Mouse (Mus musculus): ENCODE results near the gene Olfr992. TPM values are rescaled to one million over a fixed set of nuclear protein-coding genes. Genes with fewer than 3 reads are reported as not detected.
"Not testable (repeated sequence)": the region's sequence is repeated elsewhere in the genome, so short reads cannot be mapped to it uniquely, and the experiment has no call there.

Olfr992 gene
- not detected in 2 replicates for polyA plus RNA-seq (2014; fragmentation: Nextera tagmentation; extraction: Ambion mirVana)

GRCm38 (mm10) chr2:85409369-85409768 is at the start of gene Olfr992:
Gene Olfr992 (minus strand): TSS chr2:85409469.
- no peak within 1 kb of the TSS for H3K9ac ChIP-seq (replicated peaks; ENCODE audit: low read depth, low read length)
- ATAC-seq (ENCODE audit: low read depth), result no peak
- H3K36me3 ChIP-seq (ENCODE audit: control insufficient read depth, insufficient read depth, low read length), result no peaks in the 10 kb centered on the region
- no peak within 1 kb of the TSS for H3K4me2 ChIP-seq (ENCODE audit: low read depth, low read length)
- H3K4me1 ChIP-seq (ENCODE audit: control insufficient read depth, insufficient read depth, low read length), result no peaks in the 10 kb centered on the region
- H3K27ac ChIP-seq (ENCODE audit: low read depth, low read length), result no peak within 1 kb of the TSS
- WGBS, result 68% methylated on average over 2 of the region's 2 CpGs
- no peaks in the 10 kb centered on the region for H3K27me3 ChIP-seq (ENCODE audit: control insufficient read depth, insufficient read depth, low read length)
- H3K4me3 ChIP-seq (ENCODE audit: low read depth, low read length), result no peak within 1 kb of the TSS
- no peaks in the 10 kb centered on the region for H3K9me3 ChIP-seq (ENCODE audit: control insufficient read depth, low read length)

GRCm38 (mm10) chr2:85443539-85443938 is 34.3 kb upstream of the Olfr992 start, which contains the start of gene Olfr995:
Gene Olfr995 (minus strand): TSS chr2:85443639.
- no peak for ATAC-seq (ENCODE audit: low read depth)
- Histone ChIP-seq H3K27me3 (ENCODE audit: control insufficient read depth, insufficient read depth, low read length) (no peaks in the 10 kb centered on the region), H3K4me1 (ENCODE audit: control insufficient read depth, insufficient read depth, low read length) (no peaks in the 10 kb centered on the region), H3K4me2 (ENCODE audit: low read depth, low read length) (no peak within 1 kb of the TSS), H3K9ac (replicated peaks; ENCODE audit: low read depth, low read length) (no peak within 1 kb of the TSS), H3K4me3 (ENCODE audit: low read depth, low read length) (no peak within 1 kb of the TSS), H3K36me3 (ENCODE audit: control insufficient read depth, insufficient read depth, low read length) (no peaks in the 10 kb centered on the region), H3K9me3 (ENCODE audit: control insufficient read depth, low read length) (no peaks in the 10 kb centered on the region), H3K27ac (ENCODE audit: low read depth, low read length) (no peak within 1 kb of the TSS)
- WGBS, result 38% methylated on average over 1 of the region's 1 CpGs

GRCm38 (mm10) chr2:85442546-85442945 is 33.3 kb upstream of the Olfr992 start:
- Histone ChIP-seq H3K36me3 (ENCODE audit: control insufficient read depth, insufficient read depth, low read length) (no peaks in the 10 kb centered on the region), H3K9ac (replicated peaks; ENCODE audit: low read depth, low read length) (no peak overlapping the region), H3K4me2 (ENCODE audit: low read depth, low read length) (no peak overlapping the region), H3K27ac (ENCODE audit: low read depth, low read length) (no peak overlapping the region), H3K9me3 (ENCODE audit: control insufficient read depth, low read length) (no peaks in the 10 kb centered on the region), H3K27me3 (ENCODE audit: control insufficient read depth, insufficient read depth, low read length) (no peaks in the 10 kb centered on the region), H3K4me1 (ENCODE audit: control insufficient read depth, insufficient read depth, low read length) (no peaks in the 10 kb centered on the region), H3K4me3 (ENCODE audit: low read depth, low read length) (no peak overlapping the region)
- no peak for ATAC-seq (ENCODE audit: low read depth)

- no peaks in the 10 kb centered on the region for H3K27me3 ChIP-seq (ENCODE audit: control insufficient read depth, insufficient read depth, low read length)
- no peak within 1 kb of the TSS for H3K9ac ChIP-seq (replicated peaks; ENCODE audit: low read depth, low read length)
- H3K4me3 ChIP-seq (ENCODE audit: low read depth, low read length), result no peak within 1 kb of the TSS
- WGBS, result 89% methylated on average over 3 of the region's 3 CpGs
- H3K36me3 ChIP-seq (ENCODE audit: control insufficient read depth, insufficient read depth, low read length), result no peaks in the 10 kb centered on the region
- H3K4me2 ChIP-seq (ENCODE audit: low read depth, low read length), result no peak within 1 kb of the TSS
- H3K27ac ChIP-seq (ENCODE audit: low read depth, low read length), result no peak within 1 kb of the TSS
- no peaks in the 10 kb centered on the region for H3K9me3 ChIP-seq (ENCODE audit: control insufficient read depth, low read length)
- no peaks in the 10 kb centered on the region for H3K4me1 ChIP-seq (ENCODE audit: control insufficient read depth, insufficient read depth, low read length)
- no peak for ATAC-seq (ENCODE audit: low read depth)
Measured at GRCm38 (mm10) chr2:85436351-85436750, 27.1 kb upstream of the Olfr992 start, which contains the start of gene Olfr994. Gene Olfr994 (minus strand): TSS chr2:85436451.

- no peaks in the 10 kb centered on the region for H3K4me1 ChIP-seq (ENCODE audit: control insufficient read depth, insufficient read depth, low read length)
- no peak overlapping the region for H3K9ac ChIP-seq (replicated peaks; ENCODE audit: low read depth, low read length)
- WGBS, result 85% methylated on average over 1 of the region's 1 CpGs
Measured at GRCm38 (mm10) chr2:85425893-85426292, 16.6 kb upstream of the Olfr992 start.

GRCm38 (mm10) chr2:85414777-85415176 is 5.5 kb upstream of the Olfr992 start, which contains the start of gene Olfr993:
Gene Olfr993 (minus strand): TSS chr2:85414877.
- Histone ChIP-seq H3K4me1 (ENCODE audit: control insufficient read depth, insufficient read depth, low read length) (no peaks in the 10 kb centered on the region), H3K4me3 (ENCODE audit: low read depth, low read length) (no peak within 1 kb of the TSS), H3K36me3 (ENCODE audit: control insufficient read depth, insufficient read depth, low read length) (no peaks in the 10 kb centered on the region), H3K27me3 (ENCODE audit: control insufficient read depth, insufficient read depth, low read length) (no peaks in the 10 kb centered on the region), H3K4me2 (ENCODE audit: low read depth, low read length) (no peak within 1 kb of the TSS), H3K9ac (replicated peaks; ENCODE audit: low read depth, low read length) (no peak within 1 kb of the TSS), H3K9me3 (ENCODE audit: control insufficient read depth, low read length) (no peaks in the 10 kb centered on the region), H3K27ac (ENCODE audit: low read depth, low read length) (no peak within 1 kb of the TSS)
- ATAC-seq (ENCODE audit: low read depth), result no peak

More at GRCm38 (mm10) chr2:85425893-85426292, 16.6 kb upstream of the Olfr992 start:
- no peak overlapping the region for H3K4me3 ChIP-seq (ENCODE audit: low read depth, low read length)
- H3K36me3 ChIP-seq (ENCODE audit: control insufficient read depth, insufficient read depth, low read length), result no peaks in the 10 kb centered on the region
- H3K27ac ChIP-seq (ENCODE audit: low read depth, low read length), result no peak overlapping the region
- no peak overlapping the region for H3K4me2 ChIP-seq (ENCODE audit: low read depth, low read length)
- no peak for ATAC-seq (ENCODE audit: low read depth)
- no peaks in the 10 kb centered on the region for H3K9me3 ChIP-seq (ENCODE audit: control insufficient read depth, low read length)
- no peaks in the 10 kb centered on the region for H3K27me3 ChIP-seq (ENCODE audit: control insufficient read depth, insufficient read depth, low read length)

- not testable (repeated sequence) for ATAC-seq (ENCODE audit: low read depth); H3K4me3 ChIP-seq (ENCODE audit: low read depth, low read length); H3K27me3 ChIP-seq (ENCODE audit: control insufficient read depth, insufficient read depth, low read length); H3K27ac ChIP-seq (ENCODE audit: low read depth, low read length); H3K4me2 ChIP-seq (ENCODE audit: low read depth, low read length); H3K9ac ChIP-seq (replicated peaks; ENCODE audit: low read depth, low read length); H3K9me3 ChIP-seq (ENCODE audit: control insufficient read depth, low read length); H3K4me1 ChIP-seq (ENCODE audit: control insufficient read depth, insufficient read depth, low read length); H3K36me3 ChIP-seq (ENCODE audit: control insufficient read depth, insufficient read depth, low read length)
Measured at GRCm38 (mm10) chr2:85363127-85363526, 46.1 kb downstream of the Olfr992 start, which contains the start of gene Olfr988. Gene Olfr988 (minus strand): TSS chr2:85363227.

Other genes starting within 250 kb of the Olfr992 start
- 7.1 and 11.2 TPM in 2 replicates for gene Lrrc55, start 212.3 kb downstream of the Olfr992 start, polyA plus RNA-seq (2014; fragmentation: Nextera tagmentation; extraction: Ambion mirVana)
- not detected in 2 replicates for gene Olfr987, start 70.2 kb downstream of the Olfr992 start, polyA plus RNA-seq (2014; fragmentation: Nextera tagmentation; extraction: Ambion mirVana)
- gene Olfr988, start 46.2 kb downstream of the Olfr992 start, polyA plus RNA-seq (2014; fragmentation: Nextera tagmentation; extraction: Ambion mirVana), result not detected in 2 replicates
- not detected in 2 replicates for gene Olfr993, start 5.4 kb upstream of the Olfr992 start, polyA plus RNA-seq (2014; fragmentation: Nextera tagmentation; extraction: Ambion mirVana)
- not detected in 2 replicates for gene Olfr994, start 27.0 kb upstream of the Olfr992 start, polyA plus RNA-seq (2014; fragmentation: Nextera tagmentation; extraction: Ambion mirVana)
- gene Olfr995, start 34.2 kb upstream of the Olfr992 start, polyA plus RNA-seq (2014; fragmentation: Nextera tagmentation; extraction: Ambion mirVana), result not detected in 2 replicates
- 0.12 and 0.35 TPM in 2 replicates for gene 4833423E24Rik, start 109.6 kb upstream of the Olfr992 start, polyA plus RNA-seq (2014; fragmentation: Nextera tagmentation; extraction: Ambion mirVana)
- gene Olfr996, start 169.7 kb upstream of the Olfr992 start, polyA plus RNA-seq (2014; fragmentation: Nextera tagmentation; extraction: Ambion mirVana), result not detected in 2 replicates
- gene Olfr998, start 179.5 kb upstream of the Olfr992 start, polyA plus RNA-seq (2014; fragmentation: Nextera tagmentation; extraction: Ambion mirVana), result not detected in 2 replicates
- not detected in 2 replicates for gene Olfr1000, start 202.4 kb upstream of the Olfr992 start, polyA plus RNA-seq (2014; fragmentation: Nextera tagmentation; extraction: Ambion mirVana)
- gene Olfr1002, start 241.2 kb upstream of the Olfr992 start, polyA plus RNA-seq (2014; fragmentation: Nextera tagmentation; extraction: Ambion mirVana), result not detected in 2 replicates

All from neural tube, embryonic 14.5 days (tissue).